Mouse (Mus musculus) ovary, postnatal 36 days (tissue): ENCODE data around the gene Fosl1.
"Not testable (repeated sequence)": the region's sequence is repeated elsewhere in the genome, so short reads cannot be mapped to it uniquely, and the experiment has no call there.

Source experiments
- DNase-seq: peaks from one replicate; pipeline ENCODE4 v3.0.0; 2022; ENCODE audit warnings: low spot score, mixed read lengths

Gene Fosl1

GRCm38 (mm10) chr19:5447515-5448353, at the start of gene Fosl1:
TSS of gene Fosl1 (plus strand) at chr19:5447547.
- DNase-seq, result peak; percentile 64

- DNase-seq, result not testable (repeated sequence)
Measured at GRCm38 (mm10) chr19:5401073-5401472, 46.3 kb upstream of the Fosl1 start.

GRCm38 (mm10) chr19:5402293-5402692, 45.1 kb upstream of the Fosl1 start, which contains the start of gene Tsga10ip:
TSS of gene Tsga10ip (minus strand) at chr19:5402526.
- no peak for DNase-seq

GRCm38 (mm10) chr19:5405924-5406323, 41.4 kb upstream of the Fosl1 start:
- no peak for DNase-seq

- not testable (repeated sequence) for DNase-seq
Measured at GRCm38 (mm10) chr19:5406531-5407126, 40.7 kb upstream of the Fosl1 start.

GRCm38 (mm10) chr19:5407133-5407532, 40.2 kb upstream of the Fosl1 start:
- DNase-seq, result no peak

GRCm38 (mm10) chr19:5408057-5409001, 39.0 kb upstream of the Fosl1 start:
- no peak for DNase-seq

GRCm38 (mm10) chr19:5409068-5409467, 38.3 kb upstream of the Fosl1 start:
- DNase-seq, result no peak

- no peak for DNase-seq
Measured at GRCm38 (mm10) chr19:5410641-5411040, 36.7 kb upstream of the Fosl1 start.

GRCm38 (mm10) chr19:5411961-5412360, 35.4 kb upstream of the Fosl1 start:
- DNase-seq, result no peak

- no peak for DNase-seq
Measured at GRCm38 (mm10) chr19:5413840-5414239, 33.5 kb upstream of the Fosl1 start.

- DNase-seq, result no peak
Measured at GRCm38 (mm10) chr19:5414534-5414957, 32.8 kb upstream of the Fosl1 start.

GRCm38 (mm10) chr19:5418750-5419466, 28.4 kb upstream of the Fosl1 start:
- DNase-seq, result no peak

- no peak for DNase-seq
Measured at GRCm38 (mm10) chr19:5419630-5420029, 27.7 kb upstream of the Fosl1 start.

- DNase-seq, result no peak
Measured at GRCm38 (mm10) chr19:5420579-5420978, 26.8 kb upstream of the Fosl1 start.

- DNase-seq, result no peak
Measured at GRCm38 (mm10) chr19:5421784-5422183, 25.6 kb upstream of the Fosl1 start.

GRCm38 (mm10) chr19:5422267-5422666, 25.1 kb upstream of the Fosl1 start:
- no peak for DNase-seq

- no peak for DNase-seq
Measured at GRCm38 (mm10) chr19:5422895-5423443, 24.4 kb upstream of the Fosl1 start.

GRCm38 (mm10) chr19:5423561-5423960, 23.8 kb upstream of the Fosl1 start:
- peak; percentile 25 for DNase-seq

GRCm38 (mm10) chr19:5424092-5424781, 23.1 kb upstream of the Fosl1 start:
- peak; percentile 83 for DNase-seq
